Mouse (Mus musculus): Measurements from ENCODE around the gene Tnfsf9.

GRCm38 (mm10) chr17:57062011-57062521 is 43.1 kb upstream of the Tnfsf9 start:
- TF ChIP-seq GATA1 (IDR thresholded peaks at IDR 0.05; ENCODE audit: borderline replicate concordance, low read length), result no peak
- no peak for TF ChIP-seq FLI1 (IDR thresholded peaks at IDR 0.05; ENCODE audit: low read length)

Measured in megakaryocyte, embryonic 14.5 days (primary cell).